Mouse (Mus musculus): ENCODE data around the gene Poc1b. TPM values are rescaled to one million over a fixed set of nuclear protein-coding genes. Genes with fewer than 3 reads are reported as not detected.

Poc1b gene
- total RNA-seq, 1 experiment, result 3.6 TPM

- no peak overlapping the region for H3K4me3 ChIP-seq (ENCODE audit: insufficient read depth in 1 of 2, low read depth in 1 of 2, low read length in 2 of 2, poor library complexity in 1 of 2, severe bottlenecking in 1 of 2)
- in situ Hi-C loops (cut with MboI; ENCODE audit: low sequenced_read_pairs in 2 of 2, unreplicated experiment in 2 of 2), result no loop called here
- no peak overlapping the region for H3K27ac ChIP-seq (ENCODE audit: insufficient read depth, low read depth, low read length, poor library complexity, severe bottlenecking)
- no peak for DNase-seq (ENCODE audit: low read depth, low spot score)
- H3K36me3 ChIP-seq (ENCODE audit: control insufficient read depth, insufficient read depth, low read length, poor library complexity, severe bottlenecking), result peaks cover 6% of the 10 kb centered on the region; the same call in 1 of the 2 replicates
- peaks cover 0 to 1% of the 10 kb centered on the region in 2 experiments; a peak in 1 of 4 replicates for H3K4me1 ChIP-seq (ENCODE audit: control insufficient read depth in 2 of 2, insufficient read depth in 2 of 2, low read length in 2 of 2, poor library complexity in 1 of 2)
- no peaks in the 10 kb centered on the region for H3K9me3 ChIP-seq (ENCODE audit: control insufficient read depth, insufficient read depth, low read depth, low read length)
- no peak for TF ChIP-seq HCFC1 (IDR thresholded peaks at IDR 0.05; ENCODE audit: borderline replicate concordance, insufficient read depth, low read length)
- no peak for TF ChIP-seq ZNF384 (IDR thresholded peaks at IDR 0.05; ENCODE audit: low read depth, low read length)
- TF ChIP-seq MAFK (IDR thresholded peaks at IDR 0.05; ENCODE audit: insufficient read depth, low read depth, low read length), result no peak
- TF ChIP-seq ZC3H11A (IDR thresholded peaks at IDR 0.05; ENCODE audit: borderline replicate concordance, low read depth, low read length), result no peak
- TF ChIP-seq CHD2 (IDR thresholded peaks at IDR 0.05; ENCODE audit: low read depth, low read length), result no peak
- H3K9ac ChIP-seq (ENCODE audit: insufficient read depth, low read depth, low read length, poor library complexity, severe bottlenecking), result no peak overlapping the region
Observed at GRCm38 (mm10) chr10:99132595-99133272, 25.9 kb downstream of the Poc1b start.

- H3K27ac ChIP-seq (ENCODE audit: insufficient read depth, low read depth, low read length, poor library complexity, severe bottlenecking), result no peak overlapping the region
- no peak for DNase-seq (ENCODE audit: low read depth, low spot score)
- no peak overlapping the region for H3K4me3 ChIP-seq (ENCODE audit: insufficient read depth in 1 of 2, low read depth in 1 of 2, low read length in 2 of 2, poor library complexity in 1 of 2, severe bottlenecking in 1 of 2)
- peaks cover 6% of the 10 kb centered on the region; the same call in 1 of the 2 replicates for H3K36me3 ChIP-seq (ENCODE audit: control insufficient read depth, insufficient read depth, low read length, poor library complexity, severe bottlenecking)
- in situ Hi-C loops (cut with MboI; ENCODE audit: low sequenced_read_pairs in 2 of 2, unreplicated experiment in 2 of 2), result no loop called here
- H3K4me1 ChIP-seq (ENCODE audit: control insufficient read depth in 2 of 2, insufficient read depth in 2 of 2, low read length in 2 of 2, poor library complexity in 1 of 2), result no peaks in the 10 kb centered on the region
- H3K9ac ChIP-seq (ENCODE audit: insufficient read depth, low read depth, low read length, poor library complexity, severe bottlenecking), result no peak overlapping the region
- TF ChIP-seq MAFK (IDR thresholded peaks at IDR 0.05; ENCODE audit: insufficient read depth, low read depth, low read length), result no peak
- TF ChIP-seq CHD2 (IDR thresholded peaks at IDR 0.05; ENCODE audit: low read depth, low read length), result no peak
- no peak for TF ChIP-seq ZC3H11A (IDR thresholded peaks at IDR 0.05; ENCODE audit: borderline replicate concordance, low read depth, low read length)
- no peak for TF ChIP-seq ZNF384 (IDR thresholded peaks at IDR 0.05; ENCODE audit: low read depth, low read length)
- no peak for TF ChIP-seq HCFC1 (IDR thresholded peaks at IDR 0.05; ENCODE audit: borderline replicate concordance, insufficient read depth, low read length)
- no peaks in the 10 kb centered on the region for H3K9me3 ChIP-seq (ENCODE audit: control insufficient read depth, insufficient read depth, low read depth, low read length)
Observed at GRCm38 (mm10) chr10:99133321-99133875, 26.6 kb downstream of the Poc1b start.

- Histone ChIP-seq H3K9ac (ENCODE audit: insufficient read depth, low read depth, low read length, poor library complexity, severe bottlenecking) (no peak overlapping the region), H3K4me3 (ENCODE audit: insufficient read depth in 1 of 2, low read depth in 1 of 2, low read length in 2 of 2, poor library complexity in 1 of 2, severe bottlenecking in 1 of 2) (no peak overlapping the region), H3K9me3 (ENCODE audit: control insufficient read depth, insufficient read depth, low read depth, low read length) (no peaks in the 10 kb centered on the region), H3K27ac (ENCODE audit: insufficient read depth, low read depth, low read length, poor library complexity, severe bottlenecking) (no peak overlapping the region), H3K36me3 (ENCODE audit: control insufficient read depth, insufficient read depth, low read length, poor library complexity, severe bottlenecking) (peaks cover 3% of the 10 kb centered on the region; the same call in 1 of the 2 replicates), H3K4me1 (ENCODE audit: control insufficient read depth in 2 of 2, insufficient read depth in 2 of 2, low read length in 2 of 2, poor library complexity in 1 of 2) (no peaks in the 10 kb centered on the region)
- DNase-seq (ENCODE audit: low read depth, low spot score), result no peak
- no peak for TF ChIP-seq MAFK (IDR thresholded peaks at IDR 0.05; ENCODE audit: insufficient read depth, low read depth, low read length)
- no peak for TF ChIP-seq ZC3H11A (IDR thresholded peaks at IDR 0.05; ENCODE audit: borderline replicate concordance, low read depth, low read length)
- no peak for TF ChIP-seq ZNF384 (IDR thresholded peaks at IDR 0.05; ENCODE audit: low read depth, low read length)
- no peak for TF ChIP-seq CHD2 (IDR thresholded peaks at IDR 0.05; ENCODE audit: low read depth, low read length)
- TF ChIP-seq HCFC1 (IDR thresholded peaks at IDR 0.05; ENCODE audit: borderline replicate concordance, insufficient read depth, low read length), result no peak
- in situ Hi-C loops (cut with MboI; ENCODE audit: low sequenced_read_pairs in 2 of 2, unreplicated experiment in 2 of 2), result no loop called here
Observed at GRCm38 (mm10) chr10:99136337-99136736, 29.5 kb downstream of the Poc1b start.

GRCm38 (mm10) chr10:99145611-99146010, 38.8 kb downstream of the Poc1b start:
- no peak for DNase-seq (ENCODE audit: low read depth, low spot score)
- H3K36me3 ChIP-seq (ENCODE audit: control insufficient read depth, insufficient read depth, low read length, poor library complexity, severe bottlenecking), result no peaks in the 10 kb centered on the region; the same call in 1 of the 2 replicates
- no peaks in the 10 kb centered on the region for H3K4me1 ChIP-seq (ENCODE audit: control insufficient read depth in 2 of 2, insufficient read depth in 2 of 2, low read length in 2 of 2, poor library complexity in 1 of 2)

More at GRCm38 (mm10) chr10:99145611-99146010, 38.8 kb downstream of the Poc1b start:
- in situ Hi-C loops (cut with MboI; ENCODE audit: low sequenced_read_pairs in 2 of 2, unreplicated experiment in 2 of 2), result no loop called here
- Histone ChIP-seq H3K9me3 (ENCODE audit: control insufficient read depth, insufficient read depth, low read depth, low read length) (no peaks in the 10 kb centered on the region), H3K4me3 (ENCODE audit: insufficient read depth in 1 of 2, low read depth in 1 of 2, low read length in 2 of 2, poor library complexity in 1 of 2, severe bottlenecking in 1 of 2) (no peak overlapping the region), H3K9ac (ENCODE audit: insufficient read depth, low read depth, low read length, poor library complexity, severe bottlenecking) (no peak overlapping the region), H3K27ac (ENCODE audit: insufficient read depth, low read depth, low read length, poor library complexity, severe bottlenecking) (no peak overlapping the region)
- TF ChIP-seq ZC3H11A (IDR thresholded peaks at IDR 0.05; ENCODE audit: borderline replicate concordance, low read depth, low read length) (no peak), MAFK (IDR thresholded peaks at IDR 0.05; ENCODE audit: insufficient read depth, low read depth, low read length) (no peak), HCFC1 (IDR thresholded peaks at IDR 0.05; ENCODE audit: borderline replicate concordance, insufficient read depth, low read length) (no peak), CHD2 (IDR thresholded peaks at IDR 0.05; ENCODE audit: low read depth, low read length) (no peak), ZNF384 (IDR thresholded peaks at IDR 0.05; ENCODE audit: low read depth, low read length) (no peak)
